Mouse (Mus musculus): ENCODE data around the gene Cd69.

Gene Cd69

DNA sequence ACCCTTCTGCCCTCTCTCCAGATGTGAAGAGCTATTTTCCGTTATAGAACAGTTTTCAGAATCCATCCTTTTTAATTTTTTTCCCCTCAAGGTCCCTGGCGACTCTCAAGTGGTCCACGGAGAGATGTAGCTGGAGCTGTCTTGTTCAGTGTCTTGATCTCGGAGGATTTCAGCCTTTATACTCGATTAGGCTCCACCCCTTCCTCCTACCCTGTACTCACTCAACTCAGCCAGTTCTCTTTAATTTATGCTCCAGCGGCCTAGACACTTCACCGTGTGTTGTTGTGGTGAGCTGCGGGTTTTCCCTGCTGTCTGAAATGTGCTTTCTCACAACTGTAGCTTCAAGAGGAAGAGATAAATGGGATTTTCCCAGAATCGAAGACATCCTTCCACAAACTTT lies at the start of gene Cd69:
TSS of gene Cd69 (minus strand) at position 217 of the 400 bp plus-strand sequence.
- DNase-seq = no peak

DNA sequence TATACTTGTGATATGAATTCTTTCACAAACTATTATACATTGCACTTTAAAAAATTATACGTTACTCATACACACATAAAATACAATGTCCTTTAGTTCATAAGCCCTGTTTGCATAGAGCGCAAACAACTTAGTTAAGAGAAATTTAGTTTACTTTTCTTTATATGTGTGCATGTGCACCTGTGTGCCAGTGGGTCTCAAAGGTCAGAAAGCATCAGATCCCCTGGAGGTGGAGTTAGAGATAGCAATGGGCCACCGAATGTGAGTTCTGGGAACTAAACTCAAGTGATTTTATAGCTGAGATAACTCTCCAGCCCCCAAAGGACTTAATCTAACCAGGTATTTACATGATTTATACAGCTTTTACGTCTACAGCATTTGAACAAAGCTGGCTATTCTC lies 44.1 kb upstream of the Cd69 start:
- DNase-seq = no peak

DNA sequence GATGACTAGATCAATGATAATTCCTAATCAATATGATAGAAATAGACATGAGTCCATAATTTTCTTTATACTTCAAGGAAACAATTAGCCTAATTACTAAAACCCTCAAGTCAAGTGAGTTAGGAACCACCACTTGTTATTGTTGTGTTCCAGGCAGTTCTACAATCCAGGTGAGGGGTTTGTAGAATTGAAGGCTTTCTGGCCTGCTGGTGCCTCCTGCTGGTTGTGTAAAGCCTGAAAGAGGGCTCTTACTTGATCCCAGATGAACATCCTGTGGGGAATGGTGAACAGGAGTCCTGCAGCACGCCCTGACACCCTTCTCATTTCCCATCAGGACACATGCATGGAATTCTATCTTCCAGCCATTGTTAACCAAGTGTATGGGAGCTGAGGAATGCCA lies 43.2 kb upstream of the Cd69 start:
- no peak for DNase-seq

DNA sequence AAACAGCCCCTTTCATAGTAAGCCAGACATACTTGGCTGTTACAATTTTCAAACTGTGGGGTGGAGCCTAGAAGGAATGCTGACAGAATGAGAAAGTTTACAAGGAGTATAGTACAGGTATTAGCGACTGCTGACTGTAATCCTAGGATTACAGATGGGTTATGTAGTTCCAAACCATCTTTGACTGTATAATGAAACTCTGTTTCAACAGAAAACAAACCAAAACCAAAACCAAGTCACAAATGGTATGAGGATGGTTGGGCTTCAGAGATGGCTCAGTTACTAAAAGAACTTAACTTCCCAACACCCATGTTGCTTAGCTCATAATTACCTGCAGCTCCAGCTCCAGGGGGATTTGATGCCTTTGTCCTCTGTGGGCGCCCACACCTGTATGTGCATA lies 41.2 kb upstream of the Cd69 start:
- DNase-seq = no peak

DNA sequence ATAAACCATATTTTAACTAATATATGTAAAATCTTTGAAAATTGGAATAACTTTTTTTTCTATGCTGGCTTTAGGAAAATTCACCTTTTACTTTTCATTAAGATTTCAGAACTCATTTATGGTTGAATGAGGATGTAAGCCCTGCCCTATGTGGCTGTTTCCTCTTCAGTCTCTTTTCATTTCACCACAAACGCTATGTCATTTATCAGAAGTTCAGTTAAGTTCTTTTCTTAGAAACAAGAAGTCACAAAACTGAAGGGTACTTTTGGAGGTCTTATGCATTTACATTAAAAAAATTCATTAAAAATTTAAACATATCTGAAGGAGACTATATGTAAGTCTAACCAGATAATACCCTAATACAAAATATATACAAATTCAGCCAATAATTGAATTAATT lies 40.5 kb upstream of the Cd69 start:
- DNase-seq = no peak

DNA sequence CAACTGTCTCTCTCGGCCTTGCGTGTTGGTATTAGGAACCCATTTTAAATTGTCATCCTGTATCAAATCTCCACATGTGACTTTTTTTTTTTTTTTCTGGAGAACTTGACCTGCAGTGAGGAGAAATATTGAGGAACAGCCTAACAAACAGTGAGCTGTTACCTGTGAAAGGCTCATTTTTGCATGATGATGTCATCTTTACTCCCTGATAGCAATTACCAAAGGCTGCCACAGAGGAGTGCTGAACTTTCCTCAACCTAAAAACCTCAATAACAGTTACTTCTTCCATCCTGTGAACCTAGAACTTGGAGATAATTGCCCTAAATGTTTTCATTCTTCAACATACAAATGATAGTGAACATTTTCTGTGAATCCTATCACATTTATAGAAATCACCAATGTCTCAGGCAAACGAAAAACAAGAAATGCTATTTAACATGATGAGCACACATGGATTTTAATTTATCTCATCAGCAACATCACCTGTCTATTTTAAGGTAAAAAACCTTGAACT lies 39.5 kb upstream of the Cd69 start:
- DNase-seq = no peak

DNA sequence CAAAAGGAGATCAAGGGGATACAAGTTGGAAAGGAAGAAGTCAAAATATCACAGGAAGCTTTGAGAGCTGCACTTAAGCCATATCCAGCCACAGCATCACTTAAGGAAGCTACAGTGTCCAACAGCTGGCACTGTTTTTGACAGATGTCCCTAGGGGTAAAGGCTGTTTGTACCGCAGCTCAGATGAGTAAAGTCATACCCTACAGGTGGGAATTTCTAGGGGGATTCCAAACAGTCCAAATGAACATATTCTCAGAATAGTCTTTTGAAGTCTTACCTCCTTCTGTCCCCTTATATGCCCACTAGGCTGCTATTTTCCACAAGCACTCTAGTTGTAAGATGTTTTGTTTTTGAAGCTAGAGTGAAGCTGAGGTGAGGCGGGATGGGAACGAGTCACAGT lies 37.3 kb upstream of the Cd69 start:
- DNase-seq = no peak

DNA sequence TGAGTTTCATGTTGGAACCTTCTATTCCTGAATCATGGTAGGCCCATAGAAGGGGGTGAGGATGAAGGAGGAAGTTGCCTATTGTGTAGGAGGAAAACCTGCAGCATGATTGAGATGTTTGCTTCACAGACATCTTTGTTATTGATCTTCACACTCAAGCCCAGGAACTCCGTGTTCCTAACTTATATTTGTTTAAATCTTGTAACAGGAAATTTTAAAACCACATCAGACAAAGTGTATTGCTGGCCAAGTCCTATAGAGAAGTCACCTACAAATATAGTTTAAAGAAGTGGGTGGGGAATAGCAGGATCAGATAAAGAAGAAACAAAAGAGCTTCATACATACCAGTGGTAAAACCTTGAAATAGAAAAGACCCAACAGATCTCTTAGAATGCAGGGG lies 28.9 kb upstream of the Cd69 start:
- no peak for DNase-seq

DNA sequence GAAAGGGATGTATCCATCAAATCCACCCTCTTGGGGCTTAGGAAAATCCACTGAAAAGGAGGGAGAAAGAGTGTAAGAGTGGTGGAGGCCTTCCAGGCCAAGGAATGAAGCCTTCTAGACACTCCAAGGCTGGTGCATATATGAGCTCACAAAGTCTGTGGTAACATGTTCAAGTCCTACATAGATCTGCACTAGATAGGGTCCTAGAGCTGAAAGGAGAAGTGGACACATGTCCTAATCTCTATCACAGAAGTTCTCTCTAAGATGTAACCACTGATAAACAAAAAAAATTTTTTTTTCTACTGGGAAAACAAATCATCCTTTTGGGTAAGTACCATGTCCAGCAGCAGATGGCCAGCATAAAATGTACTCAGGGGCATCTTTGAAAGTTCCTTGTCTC lies 13.5 kb upstream of the Cd69 start:
- no peak for DNase-seq

DNA sequence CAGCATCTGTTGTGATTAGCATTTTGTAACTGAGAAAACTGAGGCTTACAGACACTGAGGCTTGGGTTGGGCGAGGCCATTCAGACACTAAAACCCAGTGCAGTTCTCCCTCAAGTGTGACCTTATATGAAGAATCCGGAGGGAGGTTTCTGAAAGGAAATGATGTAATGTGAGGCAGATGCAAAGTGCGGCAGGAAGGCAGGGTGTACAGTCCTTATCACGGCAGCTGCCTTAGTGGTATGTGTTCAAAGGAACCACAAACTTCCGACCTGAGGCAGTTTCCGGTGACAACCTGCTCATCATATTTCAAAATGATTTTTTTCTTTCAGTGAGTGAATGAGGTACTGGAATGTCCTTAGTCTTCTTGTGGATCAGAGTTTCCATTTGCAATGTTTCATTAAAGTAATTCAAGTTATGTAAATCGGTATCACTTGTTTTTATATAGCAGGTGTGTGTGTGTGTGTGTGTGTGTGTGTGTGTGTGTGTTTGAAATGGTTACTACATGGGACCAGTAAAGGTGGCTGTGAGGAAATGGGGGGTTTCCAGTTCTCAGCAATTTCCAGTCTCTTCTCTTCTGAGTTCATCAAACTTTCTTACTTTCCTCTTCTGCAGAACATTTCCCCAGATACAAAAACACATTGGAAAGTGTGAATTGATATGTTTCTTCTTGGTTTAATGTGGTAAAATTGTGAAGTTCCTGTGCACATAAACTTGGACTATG lies 9.3 kb upstream of the Cd69 start:
- DNase-seq = no peak

DNA sequence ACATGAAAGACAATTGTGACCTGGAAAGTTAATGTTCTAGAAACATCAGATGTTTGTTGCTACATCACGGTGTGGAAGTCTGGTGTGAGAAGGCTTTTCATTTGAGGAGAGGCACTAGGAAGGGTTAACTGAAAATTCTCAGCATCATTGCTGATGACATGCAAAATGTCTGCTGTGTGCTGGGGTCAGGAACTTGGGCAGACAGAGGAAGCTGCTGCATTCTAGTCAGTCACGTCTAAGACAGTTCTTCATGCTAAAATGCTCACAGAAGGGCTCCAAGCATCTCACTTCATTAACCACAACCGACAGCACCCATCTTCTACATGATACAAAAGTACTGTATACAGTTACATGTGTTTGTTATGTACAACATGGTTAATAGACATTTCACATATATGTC lies 8.0 kb upstream of the Cd69 start:
- no peak for DNase-seq

DNA sequence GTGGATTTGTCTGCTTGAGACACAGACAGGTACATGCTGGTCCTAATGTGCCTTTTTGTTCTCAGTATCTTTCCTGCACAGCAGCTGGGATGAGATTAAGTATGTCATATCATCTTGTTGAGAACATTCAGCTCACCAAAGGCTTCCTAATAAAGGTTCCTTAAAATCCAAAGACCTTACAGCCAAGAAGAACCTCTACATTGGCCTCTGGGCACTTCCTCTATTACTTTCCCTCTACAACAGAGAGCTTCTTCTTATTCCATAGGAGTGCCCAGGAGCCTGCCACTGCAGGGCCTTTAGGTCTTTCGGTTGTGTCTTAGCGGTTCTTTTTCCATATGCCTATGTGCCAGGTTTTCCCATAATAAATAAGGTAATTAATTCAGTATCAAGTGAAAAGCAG lies 1.2 kb upstream of the Cd69 start:
- DNase-seq = no peak

DNA sequence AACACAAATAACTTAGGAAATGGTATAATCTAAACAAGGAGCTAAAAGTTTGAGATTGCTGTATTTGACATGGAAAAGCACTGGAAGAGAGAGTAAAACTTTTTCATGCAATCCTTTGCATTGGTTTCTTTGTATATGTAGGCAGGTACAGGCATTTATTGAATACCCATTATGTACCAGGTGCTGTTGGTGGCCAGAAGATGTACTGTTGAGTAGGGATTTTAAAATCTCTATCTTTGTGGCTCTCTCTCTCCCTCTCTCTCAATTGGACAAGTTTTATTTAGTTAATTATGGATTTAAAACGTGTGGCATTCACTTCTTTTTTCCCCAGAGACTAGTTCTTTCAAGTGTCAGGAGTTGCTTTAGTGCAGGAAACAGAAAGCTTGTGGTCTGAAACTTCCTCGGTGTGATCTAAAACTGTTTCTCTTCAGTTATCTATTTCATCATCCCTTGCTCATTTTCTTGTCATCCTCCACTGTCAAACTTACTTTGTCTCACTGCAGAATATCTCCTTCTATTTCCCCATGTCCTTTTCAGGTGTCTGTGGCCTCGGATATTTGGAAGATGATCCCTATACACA lies 478 bp upstream of the Cd69 start:
- DNase-seq = no peak

DNA sequence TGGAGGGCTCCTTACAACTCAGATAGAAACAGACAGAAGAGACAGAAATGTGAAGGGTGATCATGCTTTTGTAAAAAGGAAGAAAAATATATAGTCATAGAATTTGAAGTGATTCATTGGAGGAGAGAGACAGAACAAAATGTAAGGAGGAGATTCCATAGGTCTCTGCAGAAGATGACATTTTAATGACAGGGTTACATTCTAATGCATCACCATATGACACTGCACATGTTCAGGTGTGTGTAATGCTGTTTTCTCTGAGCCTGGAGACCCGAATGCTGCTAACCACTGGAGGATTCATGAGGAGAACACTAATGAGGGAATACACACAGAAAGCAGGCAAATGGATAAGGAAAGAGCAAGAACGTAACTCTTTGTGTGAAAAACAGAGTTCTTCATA lies 760 bp downstream of the Cd69 start:
- no peak for DNase-seq

DNA sequence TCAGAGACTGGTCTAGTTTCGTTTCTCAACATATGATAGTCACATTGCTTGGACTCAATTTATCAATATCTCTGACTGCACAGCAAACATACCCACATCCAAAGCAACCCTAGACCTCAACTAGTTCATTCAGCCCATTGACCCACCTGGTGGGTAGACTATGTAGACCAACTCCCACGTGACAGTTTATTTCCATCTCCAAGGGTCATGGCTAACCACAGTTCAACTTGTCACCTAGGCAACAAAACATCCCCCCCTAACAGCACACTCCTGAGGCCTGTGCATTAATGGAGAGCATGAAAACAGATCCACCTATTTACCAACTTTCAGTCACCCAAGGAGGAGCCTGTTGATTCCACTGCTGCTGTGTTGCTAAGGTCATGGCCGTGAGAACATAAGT lies 1.6 kb downstream of the Cd69 start:
- DNase-seq = no peak

DNA sequence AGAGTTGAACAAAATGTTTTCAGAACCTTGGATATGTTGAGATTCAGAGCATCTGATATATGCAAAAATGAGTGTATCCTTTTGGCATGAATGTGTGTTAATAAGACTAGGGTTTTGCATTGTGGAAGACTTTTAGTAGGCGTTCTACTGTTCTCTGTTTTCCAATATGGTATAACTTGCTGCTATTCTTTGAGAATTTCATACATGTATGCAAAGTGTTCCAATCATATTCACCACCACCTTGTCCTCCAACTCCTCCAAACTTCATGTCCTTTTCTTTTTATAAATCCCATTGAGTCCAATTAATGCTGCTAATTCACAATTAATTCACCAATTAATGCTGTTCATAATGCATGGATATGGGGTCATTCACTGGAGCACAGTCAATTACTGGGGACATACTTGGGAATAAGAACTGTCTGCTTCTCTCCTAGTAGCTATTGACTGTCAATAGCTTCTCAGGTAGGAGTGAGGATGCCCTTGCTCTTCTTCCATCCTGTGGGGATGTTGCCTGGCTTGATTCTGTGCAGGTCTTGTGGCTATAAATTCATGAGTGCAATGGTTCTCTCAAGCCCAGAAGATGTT lies 8.7 kb downstream of the Cd69 start:
- no peak for DNase-seq

DNA sequence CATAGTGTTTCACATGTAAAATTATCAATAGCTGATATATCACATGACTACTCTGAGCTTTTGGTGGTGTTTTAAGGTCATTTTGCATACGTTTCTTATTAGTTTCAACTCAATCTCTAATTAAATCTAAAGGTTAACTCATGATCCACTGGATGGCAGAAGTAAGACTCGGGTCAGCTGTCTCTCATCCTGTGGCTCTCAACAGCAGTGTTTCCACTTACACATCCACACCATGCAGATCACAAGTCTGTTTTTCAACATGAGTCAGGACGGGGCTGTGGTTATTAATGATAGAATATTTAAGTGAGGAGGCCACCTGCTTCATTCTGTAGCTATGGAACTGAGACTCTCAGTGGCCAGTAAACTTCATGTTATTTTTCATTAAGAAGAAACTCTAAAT lies 9.4 kb downstream of the Cd69 start:
- DNase-seq = no peak

DNA sequence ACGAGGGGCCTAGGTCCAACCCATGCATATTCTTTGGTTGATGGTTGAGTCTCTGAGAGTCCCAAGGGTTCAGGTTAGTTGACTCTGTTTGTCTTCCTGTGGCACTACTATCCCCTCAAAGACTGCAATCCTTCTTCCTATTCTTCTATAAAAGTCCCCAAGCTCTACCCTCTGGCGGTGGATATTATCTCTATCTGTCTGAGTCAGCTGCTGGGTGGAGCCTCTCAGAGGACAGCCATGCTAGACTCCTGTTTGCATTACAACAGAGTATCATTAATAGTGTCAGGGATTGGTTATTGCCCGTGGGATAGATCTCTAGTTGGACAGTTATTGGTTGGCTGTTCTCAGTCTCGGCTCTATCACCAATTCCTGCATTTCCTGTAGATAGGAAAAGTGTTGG lies 14.3 kb downstream of the Cd69 start:
- DNase-seq = no peak

DNA sequence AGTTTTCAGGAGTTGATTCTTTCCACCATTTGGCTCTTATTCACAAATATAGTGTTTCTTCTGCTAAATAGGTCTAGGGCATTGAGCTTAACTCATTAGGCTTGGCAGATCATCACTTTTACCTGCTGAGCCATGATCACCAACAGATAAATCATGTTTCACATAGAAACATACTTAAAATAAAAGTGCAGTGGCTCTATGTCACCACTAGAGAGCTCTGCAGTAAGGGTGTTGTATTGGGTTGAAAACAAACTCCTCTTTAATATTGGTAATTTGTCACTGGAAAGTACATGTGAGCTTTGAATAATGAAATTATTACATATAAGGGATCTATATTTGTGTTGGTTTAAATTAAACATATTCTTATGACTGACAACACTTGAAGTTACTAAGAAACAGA lies 15.2 kb downstream of the Cd69 start:
- DNase-seq = no peak

DNA sequence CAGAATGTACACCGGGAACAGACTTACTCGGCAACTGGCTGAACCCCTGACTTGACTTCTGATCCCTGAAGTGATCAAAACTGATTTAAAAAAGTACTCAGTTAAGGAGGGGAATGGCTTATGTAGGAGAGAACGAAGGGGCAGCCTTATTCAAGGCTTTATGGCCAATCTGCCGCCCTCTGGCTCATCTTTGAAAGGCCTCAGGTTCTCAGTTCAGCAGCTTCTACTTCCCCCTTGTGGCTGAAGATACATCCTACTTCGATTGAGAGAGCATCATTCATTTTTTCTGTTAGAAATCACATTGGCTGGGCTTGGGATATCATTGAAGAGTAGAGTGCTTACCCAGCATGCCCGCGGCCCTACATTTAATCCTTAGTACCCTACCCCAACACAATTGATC lies 19.2 kb downstream of the Cd69 start:
- no peak for DNase-seq

DNA sequence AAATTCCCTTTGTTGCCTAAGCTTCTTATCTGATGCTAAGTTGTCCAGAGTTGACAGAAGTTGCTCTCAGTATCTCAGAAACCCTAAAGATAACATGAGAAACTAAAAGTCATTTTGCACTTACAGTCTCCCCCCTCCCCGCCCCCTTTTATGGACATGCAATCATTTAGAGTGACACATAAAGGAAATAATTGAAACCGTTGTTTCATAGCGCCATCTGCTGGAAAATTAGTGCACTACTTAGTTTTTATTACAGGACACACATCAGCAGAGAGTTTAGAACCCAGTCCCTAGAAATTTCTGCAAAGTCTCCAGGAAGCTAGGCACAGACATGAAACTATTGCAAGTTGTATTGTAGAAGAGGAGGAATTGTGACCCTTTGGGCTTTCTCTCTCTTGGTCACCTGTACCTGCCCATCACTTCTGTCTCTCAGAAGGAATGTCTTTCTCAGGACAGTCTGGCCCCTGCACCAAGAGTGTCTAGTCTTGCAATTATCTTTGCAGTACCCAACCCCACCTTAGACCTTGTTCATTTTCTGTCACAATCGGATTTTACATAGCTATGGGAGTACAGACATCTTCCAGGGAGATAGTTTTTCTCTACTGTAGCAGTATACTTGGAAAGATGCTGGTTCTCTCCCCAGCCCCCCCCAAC lies 20.2 kb downstream of the Cd69 start:
- DNase-seq = no peak

DNA sequence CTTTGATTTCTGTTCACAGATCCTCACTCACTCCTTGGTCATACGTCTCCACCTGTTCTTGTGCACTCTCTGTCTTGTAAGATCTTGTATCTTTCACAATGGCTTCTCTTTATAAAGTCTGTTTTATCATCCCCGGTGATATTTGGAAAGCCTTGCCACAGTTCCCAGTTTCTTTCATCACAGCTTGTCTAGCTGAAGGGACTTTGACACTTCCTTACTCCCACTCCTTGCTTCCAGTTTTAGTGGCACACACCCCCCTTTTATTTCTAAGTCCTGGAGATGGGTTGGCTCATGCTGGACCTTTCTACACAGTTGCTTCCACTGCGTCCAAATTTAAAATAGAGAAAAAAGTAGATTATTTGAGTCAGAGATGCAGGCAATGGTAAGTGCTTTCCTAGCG lies 20.9 kb downstream of the Cd69 start:
- no peak for DNase-seq

DNA sequence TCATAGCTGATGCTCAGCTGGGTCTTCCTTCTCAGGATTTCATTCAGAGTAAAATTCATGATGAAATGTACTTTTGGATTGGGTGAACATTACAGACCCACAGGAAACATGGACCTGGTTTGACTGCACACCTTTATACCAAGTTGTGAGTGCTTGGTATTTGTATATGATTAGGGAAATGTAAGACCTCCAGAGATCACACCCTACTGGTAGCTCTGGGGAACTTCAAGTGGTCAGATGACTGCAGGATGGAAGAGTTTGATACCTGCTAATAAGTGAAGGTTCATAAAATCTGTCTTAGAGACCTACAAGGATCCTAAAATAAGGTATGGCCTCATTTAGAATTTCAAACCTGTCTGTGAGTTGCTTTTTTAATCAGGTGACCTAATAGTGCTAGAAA lies 27.0 kb downstream of the Cd69 start:
- DNase-seq = no peak

DNA sequence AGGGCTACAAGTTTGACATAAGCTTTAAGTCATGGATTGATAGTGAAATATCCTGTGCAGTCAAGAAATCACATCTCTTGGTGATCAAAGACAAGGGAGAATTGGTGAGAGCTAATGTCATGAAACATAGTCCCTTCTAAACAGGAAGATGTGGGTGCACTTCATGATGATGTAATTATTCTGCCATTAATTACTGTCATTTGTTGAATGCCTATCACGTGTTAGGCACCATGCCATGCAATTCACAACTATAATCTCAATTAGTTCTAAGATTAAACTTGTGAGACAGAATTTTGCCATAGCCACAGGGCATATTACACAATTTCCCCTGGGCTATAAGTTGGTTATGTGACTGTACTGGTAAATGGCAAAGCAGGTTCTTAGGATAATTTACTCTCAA lies 28.2 kb downstream of the Cd69 start:
- no peak for DNase-seq

Measured in cerebellum, postnatal 25 days (tissue).